Mouse (Mus musculus) WW6 (cell line): ENCODE measurements around the gene Hoxa13.
A peak's percentile ranks its signal among the peaks of the same experiment; 100 is the strongest.

Source experiments
- DNase-seq: peaks from one replicate; pipeline ENCODE4 v3.0.0-alpha.2; 2013; ENCODE audit warnings: low read depth, low spot score

The Hoxa13 gene

GRCm38 (mm10) chr6:52224895-52225611, 35.6 kb downstream of the Hoxa13 start:
- no peak for DNase-seq

GRCm38 (mm10) chr6:52223939-52224760, 36.5 kb downstream of the Hoxa13 start:
- no peak for DNase-seq

GRCm38 (mm10) chr6:52222729-52223128, 38.0 kb downstream of the Hoxa13 start:
- DNase-seq, result no peak

DNA sequence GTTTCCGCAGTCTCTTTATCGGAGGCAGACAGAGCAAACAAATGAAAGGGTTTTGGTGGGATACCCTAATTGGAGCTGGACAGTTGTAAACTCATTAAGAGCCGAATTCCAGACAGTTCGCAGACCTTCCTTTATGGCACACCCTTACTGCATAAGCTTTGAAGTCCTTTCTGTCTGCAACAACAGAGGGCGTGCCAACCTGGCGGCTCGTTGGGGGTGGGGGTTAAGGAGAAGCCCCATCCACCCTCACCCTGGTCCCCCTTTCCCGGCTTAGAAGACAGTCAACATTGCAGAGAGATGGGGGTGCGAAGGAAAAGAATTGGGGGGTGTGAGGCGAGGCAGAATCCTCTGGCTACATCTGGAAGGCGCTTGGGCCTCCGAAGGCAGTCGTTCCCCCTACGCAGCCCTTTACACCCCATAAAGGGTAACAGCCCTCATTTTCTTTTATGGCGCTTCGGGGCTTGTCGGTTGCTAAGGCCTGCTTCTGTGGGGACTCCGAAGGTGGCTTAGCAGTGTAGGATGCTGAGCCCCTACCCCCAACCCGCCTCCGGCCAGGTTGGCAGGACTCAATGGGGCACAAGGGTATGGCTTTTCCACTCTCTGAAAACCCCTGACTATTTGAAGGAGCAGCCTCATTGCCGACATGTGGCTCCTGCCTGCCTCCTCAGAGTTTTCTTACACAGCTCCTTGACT, 38.5 kb downstream of the Hoxa13 start:
- DNase-seq, result no peak

- DNase-seq, result peak; percentile 84
These were observed 39.2 kb downstream of the Hoxa13 start, which contains the start of gene Hoxa7 for GRCm38 (mm10) chr6:52221337-52221992. Gene Hoxa7 (minus strand): TSS chr6:52221854.

DNA sequence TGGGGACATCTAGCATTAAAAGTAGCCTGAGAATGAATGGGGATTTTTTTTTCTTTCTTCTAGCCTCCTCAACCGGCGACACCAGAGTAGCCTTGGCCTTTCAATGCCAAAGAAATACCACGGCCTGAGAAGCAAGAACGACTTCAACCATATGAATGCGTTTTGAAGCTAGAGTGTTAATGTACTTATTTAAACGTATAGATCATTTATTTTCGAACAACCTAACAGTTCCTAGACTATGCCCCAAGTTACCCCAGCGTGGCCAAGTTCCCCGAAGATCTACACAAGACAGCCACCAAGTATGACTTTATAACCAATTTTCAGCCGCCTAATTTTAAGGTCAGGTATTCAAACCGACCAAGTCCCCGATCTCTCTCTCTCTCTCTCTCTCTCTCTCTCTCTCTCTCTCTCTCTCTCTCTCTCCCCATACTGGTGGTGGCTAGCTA, 39.8 kb downstream of the Hoxa13 start:
- DNase-seq, result no peak

GRCm38 (mm10) chr6:52220003-52220864, 40.4 kb downstream of the Hoxa13 start:
- DNase-seq, result no peak

DNA sequence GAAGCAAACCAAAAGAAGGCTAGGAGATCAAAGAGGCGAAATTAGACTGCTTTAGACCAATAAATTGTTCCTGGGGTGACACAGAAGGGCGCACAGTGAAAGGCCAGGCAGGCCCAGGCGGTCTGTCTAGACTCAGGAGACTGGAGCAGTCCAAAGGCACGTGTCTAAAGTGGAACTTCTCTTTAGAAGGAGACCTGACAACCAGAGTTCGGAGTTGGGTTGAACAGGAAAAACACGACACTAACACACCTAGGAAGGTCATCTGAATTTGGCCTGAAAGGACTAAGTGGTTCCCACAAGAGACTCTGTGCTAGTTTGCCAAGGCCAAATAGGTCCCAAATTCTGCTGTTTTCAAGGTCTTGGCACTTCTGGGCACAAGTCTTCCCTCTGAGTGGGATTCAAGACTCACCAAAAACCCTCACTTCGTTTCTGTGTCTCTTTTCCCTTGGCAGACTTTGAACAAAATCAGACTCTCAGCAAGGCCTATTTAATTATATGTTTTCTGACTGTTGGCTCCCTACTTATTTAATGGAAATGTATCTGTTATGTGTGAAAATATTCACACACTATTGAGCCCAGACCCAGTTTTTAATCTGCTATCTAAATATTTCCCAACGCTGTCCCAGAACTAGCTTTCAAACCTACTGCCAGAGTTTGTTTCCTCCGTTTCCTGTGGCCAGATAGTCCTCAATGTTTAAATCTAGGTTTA, 41.3 kb downstream of the Hoxa13 start:
- DNase-seq, result no peak

GRCm38 (mm10) chr6:52218643-52219215, 42.0 kb downstream of the Hoxa13 start:
- DNase-seq, result no peak

GRCm38 (mm10) chr6:52217895-52218642, 42.6 kb downstream of the Hoxa13 start:
- DNase-seq, result no peak

DNA sequence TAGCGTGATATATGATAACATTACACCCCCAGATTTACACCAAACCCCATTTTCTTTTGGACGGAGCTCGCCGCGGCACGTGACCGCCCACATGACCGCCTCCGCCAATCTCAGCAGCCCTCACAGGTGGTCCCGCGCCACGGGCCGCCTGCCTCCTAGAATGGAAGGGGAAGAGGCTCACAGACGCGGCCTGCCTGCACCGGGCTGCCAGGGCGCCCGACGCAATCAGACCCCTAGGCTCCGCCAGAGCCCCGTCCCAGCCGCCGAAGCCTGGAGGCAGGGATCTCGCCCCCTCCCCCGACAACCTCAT, 43.3 kb downstream of the Hoxa13 start:
- DNase-seq, result no peak

GRCm38 (mm10) chr6:52216691-52217458, 43.8 kb downstream of the Hoxa13 start:
- no peak for DNase-seq

DNA sequence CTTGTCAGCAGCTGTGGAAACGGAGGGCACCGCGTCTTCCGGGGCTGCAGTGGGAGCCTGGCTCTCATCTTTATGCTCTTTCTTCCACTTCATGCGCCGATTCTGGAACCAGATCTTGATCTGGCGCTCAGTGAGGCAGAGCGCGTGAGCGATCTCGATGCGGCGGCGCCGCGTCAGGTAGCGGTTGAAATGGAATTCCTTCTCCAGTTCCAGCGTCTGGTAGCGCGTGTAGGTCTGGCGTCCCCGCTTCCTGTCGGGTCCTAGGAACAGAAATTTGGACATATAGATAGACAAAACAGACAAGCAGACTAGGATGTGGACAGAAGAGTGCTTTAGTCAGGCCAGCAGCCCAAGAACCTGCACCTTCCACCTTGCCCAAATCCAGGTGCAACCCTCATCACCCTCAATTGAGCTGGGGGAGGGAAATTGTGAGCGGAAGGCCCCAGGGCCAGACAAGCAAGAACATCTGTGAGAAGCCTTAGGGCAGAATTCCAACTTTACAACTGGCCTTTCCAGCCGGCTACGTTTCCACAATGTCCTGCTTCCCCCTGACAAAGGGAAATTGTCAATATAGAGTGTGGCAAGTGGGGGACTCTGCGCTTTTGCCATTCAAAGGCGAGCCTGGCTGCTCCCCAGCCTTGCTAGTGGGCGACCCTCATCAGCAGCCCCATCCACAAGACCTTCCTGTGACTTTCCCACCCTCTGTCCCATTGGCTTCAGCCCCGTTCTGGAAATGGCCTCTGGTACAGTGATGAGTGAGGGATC, 44.7 kb downstream of the Hoxa13 start:
- no peak for DNase-seq

- DNase-seq, result no peak
These were observed 45.6 kb downstream of the Hoxa13 start for GRCm38 (mm10) chr6:52215070-52215469.

GRCm38 (mm10) chr6:52214271-52214670, 46.4 kb downstream of the Hoxa13 start:
- DNase-seq, result no peak

GRCm38 (mm10) chr6:52213119-52213986, 47.3 kb downstream of the Hoxa13 start, which contains the start of the genes Hoxa3 and Gm28308:
Gene Hoxa3 (minus strand): TSS chr6:52213336.
Gene Gm28308 (minus strand): TSS chr6:52213339.
- no peak for DNase-seq
